In the genomic region with DNA sequence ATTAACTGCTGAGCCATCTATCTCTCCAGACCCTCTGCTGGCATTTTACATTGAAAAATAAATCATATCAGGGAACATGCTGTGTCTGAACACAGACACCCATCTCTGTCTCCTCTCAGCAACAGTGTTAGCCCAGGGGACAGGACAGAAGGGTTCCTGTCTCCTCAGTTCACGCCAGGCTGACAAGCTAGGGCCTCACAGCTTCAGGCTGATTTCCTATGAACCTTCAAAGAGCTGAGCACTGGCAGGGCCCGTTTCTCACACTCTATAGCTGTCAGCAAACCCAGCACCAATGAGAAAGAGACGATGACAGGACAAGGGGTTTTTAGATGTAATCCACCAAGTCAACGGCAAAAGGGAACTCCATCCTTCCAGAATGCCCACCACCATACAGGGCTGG, we compare ENCODE assay signal across 10 mouse cellular contexts. TPM values are rescaled to one million over a fixed set of nuclear protein-coding genes. Genes with fewer than 3 reads are reported as not detected.
DNase-seq lines count a peak whose midpoint lies in the region; ATAC-seq and TF ChIP-seq lines count a peak whose summit lies in the region.
"Had no signal": no experiment of that assay in that cellular context is flagged by ENCODE, and none has a peak within 500 bp of the region (broad histone marks: within the 10 kb centered on the region; RNA-seq: fewer than 3 reads in every experiment).

No protein-coding gene starts in this region.

- no peak for TF ChIP-seq CTCF in midbrain, postnatal 0 days (IDR thresholded peaks at IDR 0.05)
- no peak for TF ChIP-seq CTCF in stomach, postnatal 0 days (IDR thresholded peaks at IDR 0.05; ENCODE audit: low read depth)

- H3K4me1 ChIP-seq in heart, embryonic 13.5 days, result peaks cover 69% of the 10 kb centered on the region
- peaks cover 83% of the 10 kb centered on the region for H3K4me1 ChIP-seq in midbrain, embryonic 12.5 days
- H3K4me1 ChIP-seq in midbrain, postnatal 0 days (ENCODE audit: insufficient read depth, low read length), result peaks cover 3% of the 10 kb centered on the region; the same call in 1 of the 2 replicates
- peaks cover 42% of the 10 kb centered on the region for H3K4me1 ChIP-seq in intestine, embryonic 15.5 days (replicated peaks)
- no peaks in the 10 kb centered on the region for H3K4me1 ChIP-seq in stomach, postnatal 0 days (replicated peaks; ENCODE audit: control insufficient read depth, insufficient read depth)

- peak overlapping the region; percentile 85 for H3K27ac ChIP-seq in heart, embryonic 13.5 days (replicated peaks)
- H3K27ac ChIP-seq in midbrain, embryonic 12.5 days (replicated peaks), result 0 out of 2 replicates have a peak overlapping the region, but pooled peaks have one; percentile 6
- H3K27ac ChIP-seq in midbrain, postnatal 0 days (ENCODE audit: low read depth, low read length), result no peak overlapping the region
- H3K27ac ChIP-seq in intestine, embryonic 15.5 days, result peak overlapping the region; percentile 37
- H3K27ac ChIP-seq in stomach, postnatal 0 days (replicated peaks), result peak overlapping the region; percentile 40

- intact Hi-C loops in heart, postnatal 36 days (cut with DNase I), result loop anchor here (2.0 kb wide), 1 partner anchor 27 kb away; no protein-coding TSS in a partner anchor
- intact Hi-C loops in left cerebral cortex, postnatal 36 days (cut with DNase I), result no loop called here

- H3K4me3 ChIP-seq in heart, embryonic 13.5 days, result no peak overlapping the region
- no peak overlapping the region for H3K4me3 ChIP-seq in midbrain, embryonic 12.5 days
- H3K4me3 ChIP-seq in midbrain, postnatal 0 days (ENCODE audit: low read depth, low read length), result no peak overlapping the region
- no peak overlapping the region for H3K4me3 ChIP-seq in intestine, embryonic 15.5 days (replicated peaks)
- no peak overlapping the region for H3K4me3 ChIP-seq in stomach, postnatal 0 days (ENCODE audit: low read depth, low read length)

- no peaks in the 10 kb centered on the region for H3K27me3 ChIP-seq in heart, embryonic 13.5 days (replicated peaks)
- H3K27me3 ChIP-seq in midbrain, embryonic 12.5 days, result no peaks in the 10 kb centered on the region
- H3K27me3 ChIP-seq in midbrain, postnatal 0 days (ENCODE audit: insufficient read depth, low read length), result no peaks in the 10 kb centered on the region
- H3K27me3 ChIP-seq in intestine, embryonic 15.5 days (replicated peaks), result no peaks in the 10 kb centered on the region
- H3K27me3 ChIP-seq in stomach, postnatal 0 days (ENCODE audit: control insufficient read depth, insufficient read depth, low read length), result no peaks in the 10 kb centered on the region
- H3K27me3 ChIP-seq: CH12.LX had no signal

- H3K9ac ChIP-seq in heart, embryonic 13.5 days, result peak overlapping the region; percentile 51; the same call in 1 of the 2 replicates
- H3K9ac ChIP-seq in midbrain, embryonic 12.5 days (replicated peaks), result no peak overlapping the region
- no peak overlapping the region for H3K9ac ChIP-seq in midbrain, postnatal 0 days (replicated peaks; ENCODE audit: low read length, poor library complexity, severe bottlenecking)
- H3K9ac ChIP-seq in intestine, embryonic 15.5 days, result no peak overlapping the region
- H3K9ac ChIP-seq in stomach, postnatal 0 days (ENCODE audit: low read length), result no peak overlapping the region

- H3K36me3 ChIP-seq in heart, embryonic 13.5 days, result no peaks in the 10 kb centered on the region
- H3K36me3 ChIP-seq in midbrain, embryonic 12.5 days, result no peaks in the 10 kb centered on the region
- no peaks in the 10 kb centered on the region for H3K36me3 ChIP-seq in midbrain, postnatal 0 days (ENCODE audit: insufficient read depth, low read length)
- no peaks in the 10 kb centered on the region for H3K36me3 ChIP-seq in intestine, embryonic 15.5 days
- no peaks in the 10 kb centered on the region for H3K36me3 ChIP-seq in stomach, postnatal 0 days (ENCODE audit: control insufficient read depth, insufficient read depth, low read length)

- no peak for TF ChIP-seq EP300 in stomach, postnatal 0 days (optimal IDR thresholded peaks at IDR 0.05)

- H3K9me3 ChIP-seq in heart, embryonic 13.5 days, result no peaks in the 10 kb centered on the region
- no peaks in the 10 kb centered on the region for H3K9me3 ChIP-seq in midbrain, embryonic 12.5 days
- H3K9me3 ChIP-seq in midbrain, postnatal 0 days (ENCODE audit: low read length), result no peaks in the 10 kb centered on the region
- H3K9me3 ChIP-seq in intestine, embryonic 15.5 days, result no peaks in the 10 kb centered on the region
- H3K9me3 ChIP-seq in stomach, postnatal 0 days (ENCODE audit: control insufficient read depth, low read length), result no peaks in the 10 kb centered on the region

- DNase-seq in heart, postnatal 36 days, result no peak
- DNase-seq in midbrain, postnatal 0 days (ENCODE audit: low spot score), result no peak
- no peak for DNase-seq in stomach, postnatal 0 days (ENCODE audit: low spot score)
- DNase-seq in left cerebral cortex, postnatal 36 days (ENCODE audit: low spot score in 2 of 2), result no peak
- DNase-seq in right cerebral cortex, postnatal 36 days (ENCODE audit: low spot score in 2 of 2), result no peak
- DNase-seq: thymus, adult 2 months had no signal

- no peak for ATAC-seq in heart, embryonic 13.5 days (ENCODE audit: extremely low read depth, insufficient number of reproducible peaks, low FRiP score, low TSS enrichment)
- ATAC-seq in midbrain, embryonic 12.5 days (ENCODE audit: low FRiP score, low read depth), result no peak
- no peak for ATAC-seq in midbrain, postnatal 0 days (ENCODE audit: low FRiP score)
- 0 out of 2 replicates have a peak, but pooled peaks have one; percentile 6 for ATAC-seq in intestine, embryonic 15.5 days
- no peak for ATAC-seq in stomach, postnatal 0 days (ENCODE audit: low FRiP score, low TSS enrichment)

- H3K4me2 ChIP-seq in heart, embryonic 13.5 days, result peak overlapping the region; percentile 48
- no peak overlapping the region for H3K4me2 ChIP-seq in midbrain, embryonic 12.5 days (replicated peaks)
- H3K4me2 ChIP-seq in midbrain, postnatal 0 days (ENCODE audit: low read depth, low read length, poor library complexity, severe bottlenecking), result no peak overlapping the region
- peak overlapping the region; percentile 22 for H3K4me2 ChIP-seq in intestine, embryonic 15.5 days (replicated peaks)
- no peak overlapping the region; the same call in 1 of the 2 replicates for H3K4me2 ChIP-seq in stomach, postnatal 0 days (replicated peaks; ENCODE audit: low read depth)

- 22% methylated on average over 4 of the region's 4 CpGs for WGBS in heart, embryonic 13.5 days
- 82% methylated on average over 4 of the region's 4 CpGs for WGBS in midbrain, embryonic 12.5 days
- 75% methylated on average over 4 of the region's 4 CpGs for WGBS in midbrain, postnatal 0 days
- 72% methylated on average over 4 of the region's 4 CpGs for WGBS in intestine, embryonic 15.5 days
- 64% methylated on average over 4 of the region's 4 CpGs for WGBS in stomach, postnatal 0 days

RNA-seq across cellular contexts. Expression of a gene that starts 48.4 kb away (rescaled TPM):
- polyA plus RNA-seq in heart, embryonic 13.5 days (2015; fragmentation: Nextera tagmentation; extraction: Ambion mirVana), result 114 and 126 TPM in 2 replicates
- total RNA-seq in heart, postnatal 36 days (2021), result 10 to 100 TPM; 39.4 to 40.1 TPM
- polyA plus RNA-seq in midbrain, embryonic 12.5 days (2016; fragmentation: Nextera tagmentation; extraction: Ambion mirVana), result 113 and 116 TPM in 2 replicates
- 63.5 and 80.0 TPM in 2 replicates for total RNA-seq in midbrain, postnatal 0 days (2014; rRNA removed)
- 116 and 123 TPM in 2 replicates for polyA plus RNA-seq in midbrain, postnatal 0 days (2015; fragmentation: Nextera tagmentation; extraction: Ambion mirVana)
- polyA plus RNA-seq in intestine, embryonic 15.5 days (2015; fragmentation: Nextera tagmentation; extraction: Ambion mirVana), result 123 and 138 TPM in 2 replicates
- polyA plus RNA-seq in stomach, postnatal 0 days (2015; fragmentation: Nextera tagmentation; extraction: Ambion mirVana), result 92.9 and 99.9 TPM in 2 replicates
- 10 to 100 TPM; 47.7 to 58.2 TPM for total RNA-seq in left cerebral cortex, postnatal 36 days (2021)

RNA-seq across cellular contexts. Expression of a gene that starts 48.4 kb away (rescaled TPM):
- 21.1 and 24.2 TPM in 2 replicates for polyA plus RNA-seq in heart, embryonic 13.5 days (2015; fragmentation: Nextera tagmentation; extraction: Ambion mirVana)
- 10 to 100 TPM; 20.5 to 27.9 TPM for total RNA-seq in heart, postnatal 36 days (2021)
- polyA plus RNA-seq in midbrain, embryonic 12.5 days (2016; fragmentation: Nextera tagmentation; extraction: Ambion mirVana), result 16.4 and 17.7 TPM in 2 replicates
- 13.6 and 15.3 TPM in 2 replicates for total RNA-seq in midbrain, postnatal 0 days (2014; rRNA removed)
- 23.6 and 26.0 TPM in 2 replicates for polyA plus RNA-seq in midbrain, postnatal 0 days (2015; fragmentation: Nextera tagmentation; extraction: Ambion mirVana)
- 26.3 and 29.6 TPM in 2 replicates for polyA plus RNA-seq in intestine, embryonic 15.5 days (2015; fragmentation: Nextera tagmentation; extraction: Ambion mirVana)
- 13.4 and 14.7 TPM in 2 replicates for polyA plus RNA-seq in stomach, postnatal 0 days (2015; fragmentation: Nextera tagmentation; extraction: Ambion mirVana)
- total RNA-seq in left cerebral cortex, postnatal 36 days (2021), result 10 to 100 TPM; 17.3 to 17.8 TPM

Comparison
In these comparisons a context has a peak if more than half of its experiments do, and no peak if none do; other contexts are left out.
1. H3K4me2 ChIP-seq: peak in heart, embryonic 13.5 days (single experiment) and intestine, embryonic 15.5 days (single experiment); none in midbrain, embryonic 12.5 days (single experiment), midbrain, postnatal 0 days (single experiment) and stomach, postnatal 0 days (single experiment).